Mouse (Mus musculus) CD4-positive helper T cell, adult 2 months (primary cell): Measurements from ENCODE around the gene Wbp1l.
A peak's percentile ranks its signal among the peaks of the same experiment; 100 is the strongest.

ENCODE experiments used
- DNase-seq: peaks from one replicate; pipeline ENCODE4 v3.0.0-alpha.2; 2012; ENCODE audit warnings: low read depth, missing footprints, low spot score

Wbp1l gene

DNA sequence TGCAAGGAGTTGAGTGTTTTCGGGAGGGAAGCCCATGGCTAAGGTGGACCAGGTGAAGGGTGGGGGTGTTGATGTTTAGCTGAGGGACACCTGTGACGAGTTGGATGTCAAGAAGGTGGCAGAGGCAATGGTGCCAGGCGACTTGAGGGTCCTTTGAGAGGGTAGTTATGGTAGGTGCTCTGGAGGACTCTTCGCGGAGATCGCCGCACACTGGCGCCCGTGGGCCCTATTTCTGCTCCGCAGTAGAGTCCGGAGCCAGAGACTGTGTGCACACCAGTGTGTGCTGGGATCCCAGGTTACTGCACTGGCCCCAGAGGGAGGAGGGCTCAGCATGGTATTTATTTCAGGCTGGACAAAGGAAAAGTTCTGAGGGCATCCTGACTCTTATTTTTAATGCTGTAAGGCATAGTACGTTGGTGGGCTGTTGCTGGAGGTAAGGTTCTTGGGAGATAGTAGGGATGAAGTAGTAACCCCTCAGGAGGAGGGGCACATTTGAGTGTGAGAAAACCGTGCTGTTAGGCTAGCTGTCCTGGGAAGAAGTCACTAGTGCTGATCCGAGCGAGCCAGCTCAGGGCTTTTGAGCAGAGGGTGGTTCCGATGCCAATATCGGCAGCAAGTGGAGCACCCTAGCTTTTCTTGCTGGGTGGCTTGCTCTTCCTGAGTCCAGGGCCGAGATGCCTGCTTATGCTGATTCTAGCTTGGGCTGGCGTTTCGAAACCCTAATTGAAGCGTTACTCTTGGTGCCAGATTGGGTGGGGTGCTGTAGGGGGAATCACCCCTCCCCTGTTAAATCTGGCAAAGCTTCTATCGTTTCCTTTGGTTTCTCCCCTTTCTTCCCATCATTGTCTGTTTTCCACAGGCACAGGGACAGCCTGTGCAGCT is 732 bp downstream of the Wbp1l start:
- DNase-seq: no peak

DNA sequence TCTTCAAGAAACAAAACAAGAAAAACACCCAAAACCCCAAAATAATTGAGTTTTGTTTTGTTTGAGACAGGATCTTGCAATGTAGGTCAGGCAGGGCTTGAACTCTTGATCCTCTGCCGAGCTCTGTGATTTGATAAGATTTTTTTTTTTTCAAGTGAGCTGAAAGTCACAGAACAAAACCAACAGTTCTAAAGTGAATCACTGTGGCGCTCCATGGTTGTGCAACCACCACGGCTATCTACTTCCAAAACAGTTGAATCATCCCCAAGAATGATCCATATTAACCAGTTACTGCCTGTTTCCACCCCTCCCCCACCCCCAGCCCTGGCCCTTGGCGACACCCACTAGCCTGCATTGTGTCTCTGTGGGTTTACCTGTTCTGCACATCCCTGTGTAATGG is 1.5 kb downstream of the Wbp1l start:
- DNase-seq: no peak

DNA sequence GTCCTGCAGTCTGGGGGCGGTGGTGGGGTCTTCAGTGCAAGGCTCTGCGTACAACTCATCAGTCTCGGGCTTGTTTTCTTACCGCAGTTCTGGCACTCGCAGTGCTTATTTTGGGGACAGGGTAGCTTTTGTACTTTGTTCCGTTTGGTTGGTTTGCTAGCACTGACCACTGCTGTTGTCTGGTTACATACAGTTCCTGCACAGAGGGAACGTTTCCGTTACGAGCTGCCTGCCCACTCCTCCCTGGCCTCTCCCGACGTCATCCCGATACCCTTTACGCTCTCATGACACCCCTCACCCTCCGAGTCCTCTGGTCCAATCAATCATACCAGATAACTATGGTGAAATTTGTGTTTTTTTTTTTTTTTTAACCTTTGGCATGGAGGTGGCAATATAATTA is 2.6 kb downstream of the Wbp1l start:
- no peak for DNase-seq

DNA sequence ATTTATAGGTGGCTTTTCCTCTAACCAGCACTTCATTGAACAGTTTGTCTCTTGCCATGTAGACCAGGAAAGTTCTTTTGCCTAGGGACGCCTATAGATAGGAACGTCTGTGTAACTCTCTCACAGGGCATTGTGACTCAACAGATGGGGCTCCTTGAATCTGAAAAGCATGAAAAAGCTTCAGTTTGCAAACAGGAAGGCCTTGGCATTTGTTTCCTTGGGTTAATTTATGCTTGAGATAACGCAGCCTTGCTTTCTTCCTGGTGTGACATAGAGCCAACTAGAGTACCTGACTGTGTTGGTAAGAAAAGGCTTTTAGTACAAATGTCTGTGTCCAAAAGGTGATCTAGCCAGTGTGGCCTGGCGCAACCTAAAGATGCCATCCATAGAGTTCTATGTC is 3.5 kb downstream of the Wbp1l start:
- DNase-seq: no peak

DNA sequence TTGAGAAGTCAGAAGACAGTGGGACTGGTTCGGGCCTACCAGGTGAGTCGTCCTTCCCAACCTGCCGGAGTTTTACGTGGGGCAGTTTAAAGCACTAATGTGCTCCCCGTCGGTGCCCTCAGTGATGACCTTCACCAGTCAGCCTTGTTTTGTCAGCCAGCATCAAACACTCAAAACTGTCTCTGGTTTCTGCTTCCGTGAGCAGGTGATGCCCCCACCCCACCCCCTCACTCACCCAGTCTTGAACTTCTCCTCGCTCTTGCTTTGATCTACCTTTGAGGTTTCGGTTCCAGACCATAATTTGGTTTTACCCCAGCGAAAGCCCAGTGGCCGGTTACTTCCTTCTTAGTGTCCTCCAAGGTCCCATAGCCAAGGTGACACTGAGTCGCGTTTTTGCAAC is 7.8 kb downstream of the Wbp1l start:
- DNase-seq: peak; percentile 54

DNA sequence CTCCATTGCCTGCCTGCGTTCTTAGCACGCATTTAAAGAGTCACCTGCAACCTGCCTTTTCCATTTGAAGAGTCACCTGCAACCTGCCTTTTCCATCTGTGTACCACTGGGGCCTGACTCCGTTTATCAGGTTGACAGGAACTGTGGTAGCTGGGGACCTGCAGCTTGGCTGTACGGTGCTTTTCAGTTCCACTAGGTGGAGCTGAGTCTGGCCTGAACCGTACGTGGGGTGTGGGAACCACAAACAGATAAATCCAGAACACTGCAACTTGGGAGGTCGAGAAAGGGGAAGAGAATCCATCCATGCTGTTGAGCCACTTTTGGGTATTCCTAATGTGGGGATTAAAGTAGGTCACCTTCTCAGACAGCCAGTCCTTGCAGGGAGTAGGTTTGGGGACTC is 8.5 kb downstream of the Wbp1l start:
- DNase-seq: peak; percentile 61

DNA sequence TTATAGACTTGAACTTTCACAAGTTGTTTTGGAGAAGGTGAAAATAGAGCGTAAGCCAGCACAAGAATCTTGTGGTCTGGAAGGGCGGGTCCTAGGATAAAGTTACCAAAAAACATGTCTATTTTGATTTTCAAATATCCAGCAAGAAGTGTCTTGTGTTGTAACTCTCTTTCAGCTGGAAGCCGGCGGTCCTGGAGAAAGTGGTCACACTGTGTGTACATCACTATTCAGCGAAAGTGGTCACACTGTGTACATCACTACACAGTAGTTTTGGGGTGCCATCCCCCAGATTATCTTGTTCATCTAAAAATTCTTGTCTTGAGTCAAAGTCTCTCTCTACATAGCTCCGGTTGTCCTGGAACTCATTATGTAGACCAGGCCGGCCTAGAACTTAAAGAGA is 9.3 kb downstream of the Wbp1l start:
- DNase-seq: no peak

DNA sequence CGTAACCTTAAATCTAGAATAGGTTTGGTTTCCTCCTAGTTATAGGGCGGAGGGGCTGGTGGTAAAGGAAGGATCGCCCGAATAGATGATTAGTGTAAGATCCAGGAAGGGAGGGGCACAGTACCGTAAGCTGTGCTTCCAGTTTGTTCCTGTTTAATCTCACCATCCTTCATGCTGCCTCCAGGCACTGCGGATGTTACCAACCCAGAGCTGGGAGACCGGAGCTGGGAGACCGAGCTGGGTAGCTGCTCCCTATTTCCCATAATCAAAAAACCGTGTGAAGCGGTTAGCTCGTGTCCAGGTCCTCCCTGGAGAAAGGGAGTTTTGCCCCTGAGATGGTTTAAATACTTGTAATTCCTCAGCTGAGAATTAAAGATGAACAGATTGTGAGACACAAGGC is 17.5 kb downstream of the Wbp1l start:
- DNase-seq: no peak

DNA sequence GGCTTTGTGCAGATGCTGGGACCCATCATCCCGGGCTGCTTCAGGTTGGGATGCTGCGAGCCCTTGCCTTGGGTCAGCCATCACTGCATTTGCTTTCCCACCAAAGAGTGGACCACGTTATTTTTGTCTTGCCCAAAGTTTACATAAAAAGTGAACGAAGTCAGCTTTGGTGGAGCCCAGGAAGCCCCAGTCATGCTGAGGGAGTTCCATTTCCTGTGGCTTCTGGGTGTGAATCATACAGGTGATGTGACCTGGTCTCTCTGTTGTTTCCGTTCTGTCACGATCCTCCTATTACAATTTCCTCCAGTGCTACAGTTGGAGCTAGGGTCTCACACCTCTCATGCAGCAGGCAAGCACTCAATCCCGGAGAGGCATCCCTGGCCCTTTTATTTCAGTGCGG is 18.5 kb downstream of the Wbp1l start:
- peak; percentile 78 for DNase-seq

DNA sequence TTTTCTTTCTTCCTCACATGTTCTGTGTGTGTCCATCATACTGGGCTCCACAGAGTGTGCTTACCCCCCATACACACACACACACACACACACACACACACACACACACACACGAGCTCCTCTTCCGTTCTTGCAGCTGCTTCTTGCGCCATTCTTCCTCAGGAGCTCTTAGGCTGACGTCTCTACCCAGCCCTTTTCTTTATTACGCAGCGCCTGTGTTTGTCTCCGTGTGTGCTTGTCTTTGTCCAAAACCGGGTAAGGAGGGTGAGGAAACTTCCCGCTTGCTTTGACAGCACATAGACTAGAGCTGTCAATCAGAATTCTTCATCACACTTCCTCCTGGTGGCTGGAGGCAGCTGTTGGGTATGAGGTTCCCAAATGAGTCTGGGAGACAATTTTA is 19.4 kb downstream of the Wbp1l start:
- DNase-seq: peak; percentile 73

DNA sequence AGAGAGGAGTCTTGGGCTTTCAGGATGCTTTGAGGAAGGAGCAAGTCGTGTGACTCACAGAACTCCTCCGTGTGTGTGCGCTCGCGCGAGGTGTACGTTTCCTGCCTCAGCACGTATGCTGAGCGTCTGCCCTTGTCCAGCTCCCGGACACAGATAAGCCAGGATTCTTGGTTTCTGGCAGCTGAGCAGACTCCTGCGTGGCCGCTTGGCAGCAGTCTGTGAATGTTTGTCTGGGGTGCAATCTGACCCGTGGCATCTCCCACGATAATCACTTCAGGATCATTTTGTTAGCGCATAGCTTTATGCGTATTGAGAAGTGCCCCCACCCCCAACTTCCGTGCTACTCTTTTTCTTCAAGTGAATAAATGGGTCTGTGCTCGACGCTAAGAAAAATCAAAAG is 20.1 kb downstream of the Wbp1l start:
- peak; percentile 60 for DNase-seq

DNA sequence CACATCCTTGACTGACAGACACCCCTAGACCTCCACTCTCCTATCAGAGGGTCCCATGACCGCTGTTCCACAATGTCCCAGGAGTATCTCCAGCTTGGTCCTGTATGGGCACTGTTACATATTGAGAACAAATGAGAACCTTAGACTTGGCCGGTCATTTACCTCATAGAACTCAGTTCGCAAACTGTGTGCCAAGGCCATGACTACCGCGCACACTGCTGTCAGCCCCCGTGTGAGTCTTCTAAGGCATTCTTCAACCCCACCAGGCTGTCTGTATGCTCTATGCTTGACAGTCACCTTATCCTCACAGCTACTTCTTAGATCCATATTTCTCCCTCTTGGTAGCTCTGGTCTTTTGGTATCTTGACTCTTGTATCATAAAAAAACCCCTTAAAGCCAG is 20.6 kb downstream of the Wbp1l start:
- no peak for DNase-seq

DNA sequence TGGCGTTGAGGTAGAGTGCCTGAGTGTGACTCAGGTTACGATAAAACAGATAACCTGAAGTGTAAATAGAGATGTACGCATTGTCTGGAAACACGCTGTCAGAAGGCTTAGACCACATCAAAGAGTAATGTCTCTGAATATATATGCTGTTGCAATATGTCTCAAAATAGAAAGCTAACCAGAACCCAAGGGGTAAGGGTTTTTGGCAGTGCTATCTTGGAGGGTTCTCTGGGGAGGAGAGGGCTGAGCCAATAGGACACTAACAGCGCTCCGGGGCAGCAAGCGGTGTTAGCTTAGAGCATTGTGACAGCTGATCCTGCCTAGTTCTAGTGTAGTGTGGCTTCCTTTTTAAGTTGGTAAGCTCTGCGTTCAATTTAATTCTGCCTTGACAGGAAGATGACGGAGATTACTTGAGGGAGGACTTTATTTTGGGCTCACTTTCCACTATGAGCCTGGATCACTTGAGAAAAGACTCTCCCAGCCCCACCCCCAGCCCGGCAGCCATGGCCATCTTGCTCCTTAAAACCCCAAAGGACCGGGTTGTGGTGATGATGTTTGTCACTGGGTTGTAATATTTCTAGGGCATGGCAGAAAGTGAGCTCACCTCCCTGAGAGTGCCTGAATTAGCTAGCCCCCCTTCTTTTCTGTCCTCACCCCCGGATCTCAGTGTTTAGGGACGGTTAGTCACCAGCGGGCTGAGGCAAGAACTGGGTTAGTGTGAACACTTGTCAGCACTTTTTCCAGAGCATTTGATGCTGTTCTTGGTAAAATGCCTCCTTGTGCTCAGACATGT is 21.3 kb downstream of the Wbp1l start:
- DNase-seq: peak; percentile 94

DNA sequence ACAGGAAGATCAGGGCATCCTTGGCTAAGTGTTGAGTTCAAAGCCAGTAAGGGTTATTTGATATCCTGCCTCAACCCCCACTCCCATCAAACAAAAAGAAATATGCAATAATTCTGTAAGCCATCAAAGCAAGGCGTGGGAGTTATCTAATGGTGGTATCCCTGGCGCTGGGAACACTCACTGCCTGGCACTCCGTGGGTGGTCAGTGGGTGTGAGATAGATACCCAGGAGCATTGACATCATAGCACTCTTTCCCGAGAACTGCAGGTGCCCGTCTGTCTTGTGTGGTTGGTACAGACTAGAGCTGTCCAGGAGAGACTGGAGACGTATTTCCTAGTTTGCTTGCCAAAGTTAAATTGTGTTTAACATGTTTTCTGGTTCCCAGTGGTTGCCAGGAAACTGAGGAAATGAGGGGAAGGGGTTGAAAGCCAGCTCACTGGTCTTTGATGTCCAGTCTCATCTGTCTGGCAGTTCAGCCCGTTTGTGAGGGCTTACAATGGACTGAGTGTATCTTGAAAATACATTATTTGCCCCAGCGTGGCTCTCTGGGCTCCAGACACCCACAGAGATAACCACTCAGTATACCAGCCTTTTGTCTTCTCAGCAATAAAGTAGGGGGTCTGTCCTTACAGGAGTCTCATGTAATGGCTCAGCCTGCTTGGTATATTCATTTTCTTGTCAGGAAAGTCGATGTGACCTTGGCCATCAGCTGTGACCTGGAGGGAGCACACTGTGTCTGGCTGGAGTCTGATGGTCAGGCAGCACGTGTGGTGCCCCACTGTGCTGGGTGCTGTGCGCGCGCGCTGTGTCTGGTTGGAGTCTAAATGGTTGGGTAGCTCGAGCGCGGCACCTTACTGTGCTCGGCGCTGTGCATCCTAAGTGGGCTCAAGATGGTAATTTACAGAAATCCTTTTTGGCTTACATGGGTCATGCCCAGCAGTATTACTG is 22.6 kb downstream of the Wbp1l start:
- peak; percentile 42 for DNase-seq

DNA sequence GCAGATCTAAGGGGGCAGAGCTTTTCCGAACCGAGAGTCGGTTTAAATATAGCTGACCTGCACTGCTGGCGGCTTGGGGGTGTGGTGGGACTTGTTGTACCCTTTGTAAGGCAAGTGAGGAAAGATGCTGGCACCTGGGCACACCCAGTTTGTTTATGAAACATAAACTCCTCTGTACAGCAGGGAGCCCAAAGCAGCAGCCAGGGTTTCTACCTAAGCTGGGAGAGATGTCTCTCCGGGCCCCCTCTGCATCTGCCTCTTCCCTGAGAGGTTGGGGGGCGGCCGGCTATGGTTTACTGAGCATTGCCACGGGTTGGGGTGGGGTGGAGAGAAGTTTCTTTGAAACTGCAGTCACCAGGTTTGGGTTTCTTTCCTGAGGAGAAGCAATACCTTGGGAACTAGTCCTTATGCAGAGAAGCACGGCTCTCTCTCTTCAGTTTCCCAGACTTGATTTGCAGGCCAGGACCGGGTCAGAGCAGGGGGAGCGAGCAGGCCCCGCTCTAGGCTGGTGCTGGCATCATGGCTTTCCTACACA is 23.8 kb downstream of the Wbp1l start:
- no peak for DNase-seq

DNA sequence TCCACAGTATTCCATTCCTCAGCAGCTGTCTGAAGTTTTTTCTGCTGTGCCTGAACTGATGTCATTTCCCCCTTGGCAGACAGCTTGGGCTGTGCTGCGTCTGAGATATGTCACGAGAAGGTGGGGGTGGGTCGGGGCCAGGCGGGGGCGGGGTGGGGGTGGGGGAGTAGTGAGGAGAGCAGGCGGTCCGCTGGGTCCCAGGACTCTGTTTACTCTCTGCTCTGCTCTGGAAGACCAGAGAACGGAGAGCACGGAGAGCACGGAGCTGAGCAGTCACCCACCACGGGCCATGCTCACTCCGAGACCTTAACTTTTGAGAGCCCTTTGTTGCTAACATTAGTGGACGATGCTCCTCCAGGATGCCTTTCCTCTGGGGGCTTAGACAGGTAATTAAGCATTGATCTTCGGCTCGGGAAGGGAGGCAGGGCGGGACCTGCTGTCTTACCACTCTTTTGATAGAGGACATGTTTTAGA is 24.3 kb downstream of the Wbp1l start:
- no peak for DNase-seq

DNA sequence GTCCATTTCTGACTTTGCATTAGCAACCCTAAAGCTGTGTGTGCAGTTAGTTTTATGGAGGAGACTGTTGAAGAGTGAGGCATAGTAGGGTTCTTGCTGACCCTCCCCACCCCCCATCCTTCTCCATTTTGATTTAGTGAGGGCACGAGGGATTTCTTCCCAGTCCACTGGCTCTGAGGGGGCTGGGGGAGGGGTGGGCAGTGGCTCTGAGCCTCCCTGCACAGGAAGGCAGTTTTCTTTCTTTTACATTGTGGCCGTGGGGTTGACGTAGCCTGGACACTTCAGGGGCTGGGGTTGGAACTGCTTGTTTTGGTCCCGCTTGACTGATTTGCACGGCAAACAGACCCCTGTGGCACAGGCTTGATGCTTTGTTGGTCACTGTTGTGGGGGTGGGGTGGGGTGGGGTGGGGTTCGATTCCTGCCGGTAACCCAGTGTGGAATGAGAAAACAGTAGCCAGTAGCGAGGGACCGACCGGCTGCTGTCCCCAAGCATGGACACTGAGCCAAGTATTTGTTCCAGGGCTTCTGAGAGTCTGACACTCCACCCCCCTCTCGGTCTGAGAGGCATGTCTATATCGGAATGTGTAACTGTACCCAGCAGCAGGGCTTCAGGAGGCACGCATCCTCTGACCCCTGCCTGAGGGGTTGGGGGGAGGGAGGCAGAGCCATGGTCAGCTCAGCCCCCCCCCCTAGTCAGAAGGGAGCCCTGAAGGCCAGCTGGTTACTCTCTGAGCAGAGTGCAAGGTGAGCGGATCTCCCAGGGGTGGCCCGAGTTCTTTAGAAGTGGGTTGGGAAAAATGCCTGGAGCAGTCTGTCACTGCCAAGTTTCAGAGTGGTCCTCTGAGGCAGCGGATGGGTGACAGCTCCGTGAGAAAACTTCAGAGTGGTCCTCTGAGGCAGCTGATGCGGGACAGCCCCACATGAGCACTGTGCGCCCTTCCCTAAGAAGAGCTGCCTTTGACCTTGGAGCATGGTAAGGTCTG is 25.2 kb downstream of the Wbp1l start:
- no peak for DNase-seq

DNA sequence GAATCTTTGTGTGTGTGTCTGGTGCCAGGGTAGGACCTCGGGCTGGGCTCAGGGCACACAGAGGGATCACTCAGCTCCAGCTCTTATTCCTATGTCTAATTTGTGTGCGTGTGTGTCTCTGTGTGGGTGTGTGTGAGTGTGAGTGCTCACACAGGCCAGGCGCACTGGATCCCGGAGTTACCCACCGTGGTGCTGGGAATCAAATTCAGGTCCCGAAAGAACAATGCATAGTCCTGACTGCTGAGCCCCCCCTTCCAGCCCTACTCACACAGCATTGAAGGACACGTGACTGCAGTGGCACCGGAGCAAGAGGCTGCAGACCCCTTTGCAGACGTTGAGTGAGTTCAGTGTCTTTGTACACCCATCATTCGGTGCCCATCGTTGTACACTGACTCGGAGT is 26.1 kb downstream of the Wbp1l start:
- DNase-seq: no peak

DNA sequence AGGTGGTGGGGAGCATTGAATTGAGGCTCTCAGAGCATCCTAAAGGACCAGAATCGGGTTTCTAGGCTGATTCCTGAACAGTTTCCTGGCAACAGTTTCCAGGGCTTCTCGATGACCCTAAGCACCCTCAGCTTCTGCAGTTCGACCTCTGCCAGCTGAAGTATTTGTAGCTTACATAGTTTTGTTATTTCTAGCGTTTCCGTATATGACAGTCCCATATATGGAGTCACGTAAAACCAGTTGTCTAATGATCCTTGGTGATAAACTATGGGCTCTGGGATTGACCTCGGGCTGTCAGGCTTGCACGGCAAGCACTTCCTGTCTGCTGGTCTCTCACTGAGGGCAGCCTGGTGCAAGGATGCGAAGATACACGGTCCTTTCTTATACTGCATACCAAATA is 26.6 kb downstream of the Wbp1l start:
- no peak for DNase-seq

DNA sequence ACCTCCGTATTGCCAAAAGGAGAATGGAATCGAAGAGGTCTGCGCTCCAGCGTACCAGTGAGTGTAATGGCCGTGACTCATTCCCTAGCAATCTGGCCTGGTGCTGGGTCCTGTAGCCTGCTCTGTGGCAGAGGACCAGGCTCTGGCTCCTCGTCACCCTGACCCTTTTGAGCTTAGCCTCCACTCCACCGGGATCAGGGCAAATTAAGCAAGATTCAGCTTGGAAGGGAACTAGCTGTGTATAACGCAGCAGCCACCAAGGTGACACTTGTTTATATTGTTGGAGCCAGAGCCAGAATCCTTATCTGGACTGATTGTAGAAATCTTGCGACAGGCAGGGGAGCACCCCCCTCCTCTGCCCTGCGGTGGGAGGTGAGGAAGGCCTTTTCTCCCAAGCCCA is 29.5 kb downstream of the Wbp1l start:
- DNase-seq: no peak
